ENCODE assay signal across 9 mouse cellular contexts in genomic region chr4:59614986-59615385, GRCm38 (mm10). TPM values are rescaled to one million over a fixed set of nuclear protein-coding genes. Genes with fewer than 3 reads are reported as not detected.
DNase-seq lines count a peak whose midpoint lies in the region; ATAC-seq and TF ChIP-seq lines count a peak whose summit lies in the region.
"Had no signal": no experiment of that assay in that cellular context is flagged by ENCODE, and none has a peak within 500 bp of the region (broad histone marks: within the 10 kb centered on the region; RNA-seq: fewer than 3 reads in every experiment).

No protein-coding gene starts in this region.

- in situ Hi-C loops in Patski (cut with MboI; ENCODE audit: low pct_unique_long_range_greater_than_20kb): loop anchor here (5.0 to 10.0 kb wide), 2 partner anchors 167 to 250 kb away; no protein-coding TSS in a partner anchor

- H3K4me1 ChIP-seq in heart, embryonic 12.5 days (replicated peaks): no peaks in the 10 kb centered on the region

- H3K4me3 ChIP-seq in heart, embryonic 12.5 days: no peak overlapping the region

- CTCF ChIA-PET in Patski (lab: Charles Lee): interaction anchor here (0.6 to 2.1 kb wide), 12 partner anchors 11 to 234 kb away, joined by 3 to 8 read pairs (median 4); partner anchors contain the start of gene E130308A19Rik

- H3K27ac ChIP-seq in heart, embryonic 12.5 days (ENCODE audit: poor library complexity, severe bottlenecking): no peak overlapping the region
- H3K27ac ChIP-seq: macrophage had no signal

- intact Hi-C loops in heart, postnatal 36 days (cut with DNase I): loop anchor here (1.0 to 5.0 kb wide), 3 partner anchors 168 to 257 kb away; no protein-coding TSS in a partner anchor

- ATAC-seq in heart, embryonic 12.5 days (ENCODE audit: insufficient number of reproducible peaks, low FRiP score): no peak
- no peak for ATAC-seq in Patski
- ATAC-seq in neutrophil, adult 5-6 weeks (ENCODE audit: extremely low read depth, insufficient number of reproducible peaks, low FRiP score, poor library complexity, severe bottlenecking): 0 out of 2 replicates have a peak, but pooled peaks have one; percentile 39

- H3K9ac ChIP-seq in heart, embryonic 12.5 days: no peak overlapping the region

- no peak overlapping the region for H3K4me2 ChIP-seq in heart, embryonic 12.5 days

- H3K27me3 ChIP-seq in heart, embryonic 12.5 days (replicated peaks): no peaks in the 10 kb centered on the region
- no peaks in the 10 kb centered on the region for H3K27me3 ChIP-seq in Patski

- 14% methylated on average over 1 of the region's 1 CpGs for WGBS in heart, embryonic 12.5 days

- peaks cover 4% of the 10 kb centered on the region; the same call in 1 of the 2 replicates for H3K36me3 ChIP-seq in heart, embryonic 12.5 days

- TF ChIP-seq CTCF in Patski (IDR thresholded peaks at IDR 0.05): peak; percentile 64

- POLR2A ChIA-PET in Patski (lab: Charles Lee): no interaction called here

- peak; percentile 53 for DNase-seq in heart, adult 8-10 months (ENCODE audit: low spot score)
- peak; percentile 47 to 49 for DNase-seq in B cell, adult 2 months
- no peak for DNase-seq in Patski (ENCODE audit: low read depth, low spot score)
- peak; percentile 8 to 21 for DNase-seq in heart, postnatal 36 days
- DNase-seq in layer of hippocampus, adult 9-10 months (ENCODE audit: low spot score): no peak
- no peak for DNase-seq in left cerebral cortex, adult 9 months (ENCODE audit: low spot score in 2 of 2)

- no peaks in the 10 kb centered on the region for H3K9me3 ChIP-seq in heart, embryonic 12.5 days (replicated peaks)

RNA-seq across cellular contexts. Expression of gene E130308A19Rik, which starts 11.0 kb away (rescaled TPM):
- 1 to 10 TPM; 6.2 to 7.7 (median 7.2) TPM for total RNA-seq in heart, adult 8-10 months (2022)
- polyA plus RNA-seq in heart, embryonic 12.5 days (2016; fragmentation: Nextera tagmentation; extraction: Ambion mirVana): 30.1 and 30.2 TPM in 2 replicates
- polyA plus RNA-seq in Patski (2021): 8.4 TPM
- total RNA-seq in heart, postnatal 36 days (2021): 1 to 10 TPM; 7.2 to 7.6 TPM
- total RNA-seq in neutrophil, adult 5-6 weeks (2017): 3.7 and 5.2 TPM in 2 replicates

RNA-seq across cellular contexts. Expression of gene Hsdl2, which starts 33.6 kb away (rescaled TPM):
- total RNA-seq in heart, adult 8-10 months (2022): 100 to 1,000 TPM; 207 to 255 (median 235) TPM
- 37.7 and 40.1 TPM in 2 replicates for polyA plus RNA-seq in heart, embryonic 12.5 days (2016; fragmentation: Nextera tagmentation; extraction: Ambion mirVana)
- polyA plus RNA-seq in Patski (2021): 25.8 TPM
- total RNA-seq in heart, postnatal 36 days (2021): 100 to 1,000 TPM; 240 to 258 TPM
- total RNA-seq in neutrophil, adult 5-6 weeks (2017): 17.7 and 19.1 TPM in 2 replicates

Comparison
In these comparisons a context has a peak if more than half of its experiments do, and no peak if none do; other contexts are left out.
1. DNase-seq: peak in heart, adult 8-10 months (single experiment), B cell, adult 2 months (2 of 2) and heart, postnatal 36 days (2 of 2); none in Patski (single experiment), layer of hippocampus, adult 9-10 months (single experiment) and left cerebral cortex, adult 9 months (0 of 2).
2. RNA of gene Hsdl2, which starts 33.6 kb away (total RNA-seq): 240 to 258 TPM in heart, postnatal 36 days and 207 to 255 TPM in heart, adult 8-10 months; 17.7 to 19.1 TPM in neutrophil, adult 5-6 weeks; every median in the first group is over 10 times any median in the second.